Mouse (Mus musculus): Measurements from ENCODE around the gene Nbas. TPM values are rescaled to one million over a fixed set of nuclear protein-coding genes. Genes with fewer than 3 reads are reported as not detected.

Nbas gene
- polyA plus RNA-seq (2015; fragmentation: Nextera tagmentation; extraction: Ambion mirVana), result 17.0 and 18.0 TPM in 2 replicates

DNA sequence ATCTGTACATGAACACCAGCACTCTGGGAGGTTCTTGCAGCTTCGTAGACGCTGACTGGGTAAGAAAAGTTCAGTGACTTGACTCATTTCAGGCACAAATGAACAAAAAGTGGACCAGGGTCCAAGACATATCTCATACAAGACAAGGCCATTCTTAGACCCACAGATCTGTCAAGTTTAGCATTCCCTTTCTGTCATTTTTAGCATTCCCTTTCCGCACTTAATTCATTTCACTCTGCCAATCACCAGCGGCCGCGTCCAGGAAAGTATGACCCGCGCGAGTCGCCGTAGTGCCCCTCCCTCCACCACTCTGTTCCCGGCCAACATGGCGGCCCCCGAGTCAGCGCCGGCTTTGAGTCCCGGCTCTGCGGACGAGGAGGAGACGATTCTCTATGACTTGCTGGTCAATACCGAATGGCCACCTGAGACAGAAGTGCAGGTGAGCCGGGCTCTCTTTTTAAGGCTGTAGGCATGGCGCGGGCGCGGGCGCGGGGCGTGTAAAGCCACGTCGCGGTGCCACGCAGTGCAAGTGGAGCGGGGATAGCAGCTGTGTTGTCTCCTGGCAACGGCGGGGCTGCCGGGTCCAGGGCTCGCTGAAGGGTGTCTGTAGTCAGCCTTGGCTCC is at the start of gene Nbas:
Gene Nbas, plus strand, starts transcription at position 308 of the 624 bp plus-strand sequence.
- Histone ChIP-seq H3K9ac (ENCODE audit: low read depth, low read length) (peak within 1 kb of the TSS; percentile 89), H3K27me3 (ENCODE audit: control insufficient read depth, insufficient read depth, low read depth, low read length) (no peaks in the 10 kb centered on the region), H3K4me3 (ENCODE audit: low read depth, low read length) (peak within 1 kb of the TSS; percentile 92), H3K4me1 (ENCODE audit: control insufficient read depth, insufficient read depth, low read length) (peaks cover 18% of the 10 kb centered on the region), H3K9me3 (replicated peaks; ENCODE audit: control insufficient read depth, low read length, poor library complexity, severe bottlenecking) (no peaks in the 10 kb centered on the region), H3K4me2 (ENCODE audit: low read length) (peak within 1 kb of the TSS; percentile 66), H3K27ac (ENCODE audit: low read length) (peak within 1 kb of the TSS; percentile 81), H3K36me3 (ENCODE audit: control insufficient read depth, insufficient read depth, low read length) (no peaks in the 10 kb centered on the region)
- WGBS, result 4% methylated on average over 38 of the region's 38 CpGs
- ATAC-seq, result peak; percentile 96

DNA sequence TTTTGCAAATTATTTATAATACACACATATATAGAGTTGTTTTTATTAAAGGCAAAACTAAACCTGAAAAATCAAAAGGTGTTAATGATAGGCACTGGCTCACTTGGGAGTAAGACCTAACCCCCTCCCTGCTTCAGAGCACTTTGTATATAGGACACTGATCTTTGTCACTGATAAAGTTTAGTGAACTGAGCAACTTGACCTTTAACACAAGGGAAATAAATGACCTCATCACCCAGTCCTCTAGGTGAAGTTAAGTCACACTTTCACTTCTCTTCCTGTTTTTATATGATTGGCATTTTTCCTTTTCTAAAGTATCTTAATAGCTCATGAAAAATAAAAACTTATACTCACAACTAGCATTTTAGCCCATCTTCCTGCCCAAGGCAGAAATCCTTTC is 26.5 kb upstream of the Nbas start:
- Histone ChIP-seq H3K9me3 (replicated peaks; ENCODE audit: control insufficient read depth, low read length, poor library complexity, severe bottlenecking) (no peaks in the 10 kb centered on the region), H3K9ac (ENCODE audit: low read depth, low read length) (no peak overlapping the region), H3K27ac (ENCODE audit: low read length) (no peak overlapping the region), H3K4me2 (ENCODE audit: low read length) (no peak overlapping the region), H3K27me3 (ENCODE audit: control insufficient read depth, insufficient read depth, low read depth, low read length) (no peaks in the 10 kb centered on the region), H3K4me1 (ENCODE audit: control insufficient read depth, insufficient read depth, low read length) (peaks cover 3% of the 10 kb centered on the region; the same call in 1 of the 2 replicates), H3K4me3 (ENCODE audit: low read depth, low read length) (no peak overlapping the region), H3K36me3 (ENCODE audit: control insufficient read depth, insufficient read depth, low read length) (peaks cover 14% of the 10 kb centered on the region)
- ATAC-seq, result no peak

DNA sequence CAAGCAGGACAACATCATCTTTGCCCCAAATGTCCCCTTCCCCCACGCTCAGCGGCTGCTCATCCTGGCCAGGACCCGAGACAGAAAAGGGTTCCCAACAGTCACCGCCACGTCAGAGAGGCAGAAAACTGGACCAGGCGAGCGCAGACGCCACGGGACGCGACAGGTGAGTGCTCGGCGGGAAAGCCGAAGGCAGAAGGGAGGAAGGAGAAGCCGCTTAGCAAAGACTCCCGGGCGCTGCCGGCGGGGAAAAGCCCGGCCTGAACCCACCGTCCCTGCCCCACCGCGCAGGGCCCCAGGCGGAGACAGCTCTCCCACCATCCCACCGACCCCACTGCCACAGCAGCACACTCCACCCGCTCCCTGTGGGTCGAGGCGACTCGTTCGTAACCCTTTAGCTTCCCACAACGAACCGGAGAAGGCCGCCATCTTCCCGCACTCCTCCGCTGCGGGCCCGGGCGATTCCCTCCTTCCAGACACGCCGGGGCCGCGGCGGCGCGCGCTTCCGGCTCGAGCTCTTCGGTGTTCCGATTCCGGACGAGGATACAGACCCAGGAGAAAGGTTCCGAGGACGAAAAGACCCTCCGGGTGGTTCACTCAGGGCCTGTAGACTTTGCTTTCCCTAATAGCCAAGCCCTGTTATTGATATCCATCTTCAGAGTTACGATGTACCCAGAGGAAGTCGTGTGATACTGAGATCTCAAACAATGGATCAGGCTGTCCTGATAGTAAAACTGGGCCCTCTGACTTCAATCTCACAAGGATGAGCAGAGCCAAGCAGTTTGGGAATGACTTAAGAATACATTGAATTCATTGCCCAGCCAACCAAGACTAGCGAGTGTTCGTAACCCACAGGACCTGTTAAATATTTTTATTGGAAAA is 20.0 kb upstream of the Nbas start, which contains the start of gene Ddx1:
Gene Ddx1, minus strand, starts transcription at position 523 of the 882 bp plus-strand sequence.
- Histone ChIP-seq H3K36me3 (ENCODE audit: control insufficient read depth, insufficient read depth, low read length) (0 out of 2 replicates have a peak, but pooled peaks cover 2% of the 10 kb centered on the region), H3K27ac (ENCODE audit: low read length) (peak within 1 kb of the TSS; percentile 86), H3K4me2 (ENCODE audit: low read length) (peak within 1 kb of the TSS; percentile 57), H3K4me1 (ENCODE audit: control insufficient read depth, insufficient read depth, low read length) (peaks cover 17% of the 10 kb centered on the region), H3K27me3 (ENCODE audit: control insufficient read depth, insufficient read depth, low read depth, low read length) (no peaks in the 10 kb centered on the region), H3K9ac (ENCODE audit: low read depth, low read length) (peak within 1 kb of the TSS; percentile 93), H3K9me3 (replicated peaks; ENCODE audit: control insufficient read depth, low read length, poor library complexity, severe bottlenecking) (no peaks in the 10 kb centered on the region), H3K4me3 (ENCODE audit: low read depth, low read length) (peak within 1 kb of the TSS; percentile 97)
- ATAC-seq, result peak; percentile 95
- 2% methylated on average over 59 of the region's 59 CpGs for WGBS

DNA sequence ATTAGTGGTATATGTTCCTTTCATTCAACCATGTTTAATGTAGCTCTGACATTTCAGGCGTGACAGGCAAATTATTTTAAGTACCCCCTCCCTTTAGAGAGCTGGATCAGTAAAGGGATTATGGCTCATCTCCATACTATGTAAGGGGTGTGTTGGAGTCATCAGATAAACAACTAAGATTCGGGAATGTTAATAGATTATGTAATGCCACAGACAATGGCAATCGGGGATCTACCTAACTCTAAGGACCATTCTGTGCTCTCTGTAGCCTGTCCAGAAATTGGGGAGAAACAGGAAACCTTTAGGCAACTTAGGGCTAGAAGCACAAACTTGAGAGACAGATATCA is 19.4 kb upstream of the Nbas start:
- H3K4me1 ChIP-seq (ENCODE audit: control insufficient read depth, insufficient read depth, low read length), result peaks cover 17% of the 10 kb centered on the region
- H3K27ac ChIP-seq (ENCODE audit: low read length), result peak overlapping the region; percentile 86
- no peaks in the 10 kb centered on the region for H3K9me3 ChIP-seq (replicated peaks; ENCODE audit: control insufficient read depth, low read length, poor library complexity, severe bottlenecking)
- no peaks in the 10 kb centered on the region for H3K27me3 ChIP-seq (ENCODE audit: control insufficient read depth, insufficient read depth, low read depth, low read length)
- 73% methylated on average over 3 of the region's 3 CpGs for whole genome bisulfite sequencing
- H3K4me3 ChIP-seq (ENCODE audit: low read depth, low read length), result peak overlapping the region; percentile 97
- peak; percentile 21; the same call in 1 of the 2 replicates for ATAC-seq
- peak overlapping the region; percentile 93; the same call in 1 of the 2 replicates for H3K9ac ChIP-seq (ENCODE audit: low read depth, low read length)
- H3K4me2 ChIP-seq (ENCODE audit: low read length), result peak overlapping the region; percentile 57
- H3K36me3 ChIP-seq (ENCODE audit: control insufficient read depth, insufficient read depth, low read length), result 0 out of 2 replicates have a peak, but pooled peaks cover 2% of the 10 kb centered on the region

- Histone ChIP-seq H3K9ac (ENCODE audit: low read depth, low read length) (no peak overlapping the region), H3K4me2 (ENCODE audit: low read length) (no peak overlapping the region), H3K36me3 (ENCODE audit: control insufficient read depth, insufficient read depth, low read length) (no peaks in the 10 kb centered on the region), H3K9me3 (replicated peaks; ENCODE audit: control insufficient read depth, low read length, poor library complexity, severe bottlenecking) (no peaks in the 10 kb centered on the region), H3K27ac (ENCODE audit: low read length) (no peak overlapping the region), H3K27me3 (ENCODE audit: control insufficient read depth, insufficient read depth, low read depth, low read length) (no peaks in the 10 kb centered on the region; the same call in 1 of the 2 replicates), H3K4me3 (ENCODE audit: low read depth, low read length) (no peak overlapping the region), H3K4me1 (ENCODE audit: control insufficient read depth, insufficient read depth, low read length) (no peaks in the 10 kb centered on the region; the same call in 1 of the 2 replicates)
- ATAC-seq, result no peak
- WGBS, result 48% methylated on average over 3 of the region's 3 CpGs
Measured at GRCm38 (mm10) chr12:13255068-13255467, 13.9 kb upstream of the Nbas start.

DNA sequence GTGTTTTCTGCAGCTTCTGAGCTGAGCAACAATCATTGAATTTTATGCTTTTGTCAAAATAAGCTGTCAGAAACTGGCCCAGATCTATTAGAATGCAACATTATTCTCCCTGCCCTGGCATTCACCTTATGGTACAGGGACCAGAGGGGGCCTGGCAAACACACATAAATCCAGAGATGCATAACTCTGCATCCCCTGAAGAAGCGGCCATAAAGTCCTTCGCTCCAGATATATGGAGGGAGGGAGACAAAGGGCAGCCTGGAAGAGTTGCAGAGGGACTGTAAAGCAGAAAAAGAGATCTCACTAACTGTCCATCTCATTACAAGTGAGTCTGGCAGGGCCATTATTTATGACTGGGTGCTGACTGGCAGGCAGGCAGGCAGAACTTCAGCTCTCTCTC is 13.2 kb upstream of the Nbas start:
- Histone ChIP-seq H3K9me3 (replicated peaks; ENCODE audit: control insufficient read depth, low read length, poor library complexity, severe bottlenecking) (no peaks in the 10 kb centered on the region), H3K27ac (ENCODE audit: low read length) (no peak overlapping the region), H3K27me3 (ENCODE audit: control insufficient read depth, insufficient read depth, low read depth, low read length) (no peaks in the 10 kb centered on the region; the same call in 1 of the 2 replicates), H3K36me3 (ENCODE audit: control insufficient read depth, insufficient read depth, low read length) (no peaks in the 10 kb centered on the region), H3K4me2 (ENCODE audit: low read length) (no peak overlapping the region), H3K4me1 (ENCODE audit: control insufficient read depth, insufficient read depth, low read length) (no peaks in the 10 kb centered on the region), H3K9ac (ENCODE audit: low read depth, low read length) (no peak overlapping the region), H3K4me3 (ENCODE audit: low read depth, low read length) (no peak overlapping the region)
- WGBS, result 87% methylated on average over 2 of the region's 2 CpGs
- no peak for ATAC-seq

- Histone ChIP-seq H3K4me2 (ENCODE audit: low read length) (peak overlapping the region; percentile 51), H3K27me3 (ENCODE audit: control insufficient read depth, insufficient read depth, low read depth, low read length) (no peaks in the 10 kb centered on the region), H3K4me3 (ENCODE audit: low read depth, low read length) (peak overlapping the region; percentile 92), H3K27ac (ENCODE audit: low read length) (no peak overlapping the region), H3K36me3 (ENCODE audit: control insufficient read depth, insufficient read depth, low read length) (no peaks in the 10 kb centered on the region), H3K9me3 (replicated peaks; ENCODE audit: control insufficient read depth, low read length, poor library complexity, severe bottlenecking) (no peaks in the 10 kb centered on the region), H3K4me1 (ENCODE audit: control insufficient read depth, insufficient read depth, low read length) (peaks cover 18% of the 10 kb centered on the region), H3K9ac (ENCODE audit: low read depth, low read length) (peak overlapping the region; percentile 89; the same call in 1 of the 2 replicates)
- ATAC-seq, result peak; percentile 57
- WGBS, result 49% methylated on average over 3 of the region's 3 CpGs
Measured at GRCm38 (mm10) chr12:13268412-13268811, 521 bp upstream of the Nbas start.

- 47% methylated on average over 16 of the region's 16 CpGs for WGBS
- H3K9me3 ChIP-seq (replicated peaks; ENCODE audit: control insufficient read depth, low read length, poor library complexity, severe bottlenecking), result no peaks in the 10 kb centered on the region
- peak overlapping the region; percentile 92 for H3K4me3 ChIP-seq (ENCODE audit: low read depth, low read length)
- H3K36me3 ChIP-seq (ENCODE audit: control insufficient read depth, insufficient read depth, low read length), result no peaks in the 10 kb centered on the region
- ATAC-seq, result peak; percentile 69
- peak overlapping the region; percentile 81 for H3K27ac ChIP-seq (ENCODE audit: low read length)
- H3K4me1 ChIP-seq (ENCODE audit: control insufficient read depth, insufficient read depth, low read length), result peaks cover 18% of the 10 kb centered on the region
- H3K4me2 ChIP-seq (ENCODE audit: low read length), result peak overlapping the region; percentile 66
- H3K9ac ChIP-seq (ENCODE audit: low read depth, low read length), result peak overlapping the region; percentile 89
- H3K27me3 ChIP-seq (ENCODE audit: control insufficient read depth, insufficient read depth, low read depth, low read length), result no peaks in the 10 kb centered on the region
Measured at GRCm38 (mm10) chr12:13269570-13270390, 847 bp downstream of the Nbas start.

Data from midbrain, embryonic 16.5 days (tissue).